Mouse (Mus musculus): ENCODE measurements around the gene Gm44. TPM values are rescaled to one million over a fixed set of nuclear protein-coding genes. Genes with fewer than 3 reads are reported as not detected.

The Gm44 gene
- polyA plus RNA-seq (2017; shearing (Covaris generic)), result not detected

DNA sequence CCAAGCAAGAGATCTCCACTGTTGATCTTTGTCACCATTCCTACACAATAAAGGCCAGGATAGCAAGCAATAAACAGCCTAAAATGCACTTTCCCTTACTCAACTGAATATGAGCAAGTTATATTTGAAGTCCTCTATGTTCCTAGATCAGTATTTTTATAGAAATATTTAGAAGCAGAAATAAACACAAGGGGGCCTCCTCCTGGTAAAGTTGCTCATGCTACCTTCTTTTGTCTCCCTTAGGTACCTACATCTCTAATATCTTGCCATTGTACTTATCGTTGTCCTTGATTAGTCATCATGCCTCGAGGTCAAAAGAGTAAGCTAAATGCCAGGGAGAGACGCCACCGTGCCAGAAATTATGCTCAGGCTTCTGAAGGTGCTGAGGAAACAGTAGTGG, at the start of gene Gm44:
Gm44 (plus strand) TSS at position 301 of the 400 bp plus-strand sequence.

Data from CD4-positive, CD25-positive, alpha-beta regulatory T cell (primary cell).